Mouse (Mus musculus): ENCODE measurements around the gene Trabd.

The Trabd gene

DNA sequence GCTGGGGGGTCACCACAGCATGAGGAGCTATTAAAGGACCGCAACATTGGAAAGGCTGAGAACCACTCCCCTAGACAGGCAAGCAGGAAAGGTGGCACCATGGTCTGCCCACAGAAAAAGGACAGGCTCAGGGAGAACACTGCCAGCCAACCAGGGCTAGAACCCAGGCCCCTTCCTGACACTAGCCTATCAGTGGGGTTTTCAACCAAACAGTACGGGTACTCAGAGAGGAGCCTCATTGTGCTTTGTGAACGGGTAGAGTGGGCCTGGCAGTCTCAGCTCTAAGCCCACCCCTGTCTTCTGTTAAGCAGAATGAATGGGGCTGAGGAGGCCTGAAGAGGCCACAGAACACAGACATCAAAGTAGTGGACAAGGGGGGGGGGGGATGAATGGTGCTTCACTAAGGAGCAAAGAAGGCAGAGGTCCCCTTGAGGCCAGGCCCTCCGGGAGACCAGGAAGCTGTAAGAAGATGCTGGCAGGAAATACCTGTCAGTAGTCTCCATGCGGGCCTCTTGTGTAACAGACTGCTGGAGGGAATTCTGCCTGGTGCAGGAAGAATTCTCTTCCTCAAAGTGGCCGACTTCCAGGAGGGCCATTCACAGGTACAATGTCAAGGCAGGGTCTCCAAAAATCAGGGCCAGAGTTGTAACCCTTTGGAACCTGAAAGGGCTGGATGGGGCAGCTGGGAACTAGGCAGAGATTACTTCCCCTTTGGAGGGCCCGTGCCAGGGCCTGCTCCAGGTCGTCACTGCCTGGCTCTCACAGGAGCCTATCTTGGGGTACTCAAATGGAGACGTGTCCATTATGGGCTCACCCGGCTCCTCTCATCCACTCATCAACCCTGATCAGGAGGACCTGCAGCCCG lies at the start of gene Trabd:
Trabd (plus strand) TSS at position 512 of the 865 bp plus-strand sequence.
- no peak for DNase-seq (ENCODE audit: low spot score)

DNA sequence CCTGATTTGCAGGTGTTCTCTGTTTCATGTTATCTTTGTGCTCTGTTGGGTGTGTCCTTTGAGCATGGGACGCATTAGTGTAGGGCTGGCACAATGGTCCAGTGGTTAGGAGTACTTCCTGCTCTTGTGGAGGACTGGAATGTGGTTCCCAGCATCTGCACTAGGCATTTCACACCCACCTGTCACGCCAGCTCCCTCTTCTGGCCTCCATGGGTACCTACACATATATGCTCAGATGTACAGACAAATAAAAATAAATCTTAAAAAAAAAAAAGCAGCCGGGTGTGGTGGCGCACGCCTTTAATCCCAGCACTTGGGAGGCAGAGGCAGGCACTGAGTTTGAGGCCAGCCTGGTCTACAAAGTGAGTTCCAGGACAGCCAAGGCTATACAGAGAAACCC lies 30.5 kb upstream of the Trabd start:
- DNase-seq (ENCODE audit: low spot score) = no peak

DNA sequence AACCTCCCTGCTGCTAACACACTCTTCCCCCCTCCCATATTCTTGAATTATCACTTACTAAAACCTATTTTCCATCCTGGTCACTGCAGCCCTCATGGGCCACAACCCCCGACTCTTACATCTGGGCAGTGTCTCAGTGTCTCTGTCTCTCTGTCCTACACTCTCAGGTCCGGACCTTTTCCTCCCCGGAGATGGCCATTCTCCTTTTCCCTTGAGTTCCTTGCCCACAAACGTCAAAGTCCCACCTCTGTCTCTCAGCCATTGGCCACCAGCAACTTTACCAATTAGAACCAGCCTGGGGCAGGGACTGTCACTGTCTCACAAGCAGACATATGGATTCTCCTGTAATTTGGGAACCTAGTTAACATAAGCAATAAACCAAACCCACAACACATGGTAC lies 28.6 kb upstream of the Trabd start:
- DNase-seq (ENCODE audit: low spot score) = no peak

DNA sequence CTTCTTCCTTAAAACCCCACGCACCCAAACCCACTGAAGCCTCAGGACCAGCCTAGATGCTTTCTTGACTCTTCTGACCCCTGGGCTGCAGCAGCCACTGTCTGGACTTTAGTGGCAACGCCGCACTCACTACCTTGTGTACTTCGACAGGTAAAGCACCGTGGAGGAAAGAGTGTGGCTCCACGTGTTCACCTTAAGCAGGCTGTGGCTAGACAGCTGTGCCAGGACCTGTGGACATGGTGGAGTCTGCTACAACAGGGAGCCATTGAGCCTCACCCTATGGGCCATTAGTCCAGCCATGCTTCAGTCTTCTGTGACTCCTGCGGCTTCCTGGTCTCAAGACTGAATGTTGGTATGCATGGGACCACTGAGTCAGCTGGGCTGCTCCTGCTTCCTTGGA lies 20.3 kb upstream of the Trabd start:
- DNase-seq (ENCODE audit: low spot score) = no peak

DNA sequence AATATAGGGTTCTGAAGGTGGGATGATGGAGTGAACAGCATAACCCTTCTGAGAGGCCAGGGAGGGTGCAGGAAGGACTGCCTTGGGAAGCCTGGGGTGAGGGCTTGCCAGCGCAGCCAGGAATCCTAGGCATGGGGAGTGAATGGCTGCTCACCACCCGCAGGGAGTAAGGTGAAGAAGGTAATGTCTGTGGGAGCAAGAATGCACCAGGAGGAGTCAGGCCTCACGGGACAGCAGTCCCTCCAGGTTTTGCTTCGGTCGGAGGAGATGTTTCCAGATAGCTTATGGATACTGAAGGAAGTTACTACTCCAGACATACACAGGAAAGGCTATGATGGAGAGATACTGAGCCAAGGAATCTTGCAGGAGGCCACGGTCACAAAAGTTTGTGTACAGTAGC lies 16.2 kb upstream of the Trabd start:
- no peak for DNase-seq (ENCODE audit: low spot score)

DNA sequence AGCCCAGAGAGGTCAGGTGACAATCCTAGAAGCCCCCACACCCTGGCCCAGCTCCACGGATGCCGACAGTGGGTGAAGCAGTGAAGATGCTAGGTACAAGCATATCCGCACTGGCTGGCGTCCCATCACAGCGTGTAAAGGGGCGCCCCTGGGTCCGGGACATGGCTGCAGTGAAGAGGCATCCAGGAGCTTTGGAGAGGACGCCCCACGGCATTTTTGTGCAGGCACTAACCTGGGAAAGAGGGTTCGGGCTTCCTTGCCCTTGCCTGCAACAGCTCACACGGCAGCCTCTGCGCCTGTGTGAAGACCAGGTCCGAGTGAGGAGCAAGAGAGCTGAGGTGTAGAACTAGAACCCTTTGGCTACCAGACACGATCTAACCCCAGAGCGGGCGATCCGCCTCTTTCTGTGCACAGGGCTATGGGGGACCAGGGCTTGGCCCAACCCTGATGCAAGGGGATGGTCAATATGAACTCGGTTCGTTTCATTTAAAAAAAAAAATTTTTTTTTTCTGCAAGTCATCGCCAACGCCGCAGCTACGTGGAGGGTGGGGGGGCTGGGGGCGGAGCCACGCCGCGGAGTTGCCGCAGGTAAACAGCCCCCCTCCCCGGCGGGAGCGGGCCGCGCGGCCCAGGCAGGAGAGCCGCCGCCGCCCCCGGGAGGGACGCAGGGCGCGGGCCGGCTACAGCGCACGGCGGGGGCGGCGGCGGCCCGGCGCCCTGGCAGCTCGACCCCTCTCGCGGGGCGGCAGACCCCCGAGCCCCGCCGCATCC lies 15.6 kb upstream of the Trabd start, which contains the start of gene Panx2:
Panx2 (plus strand) TSS at position 574 of the 771 bp plus-strand sequence.
- no peak for DNase-seq (ENCODE audit: low spot score)

DNA sequence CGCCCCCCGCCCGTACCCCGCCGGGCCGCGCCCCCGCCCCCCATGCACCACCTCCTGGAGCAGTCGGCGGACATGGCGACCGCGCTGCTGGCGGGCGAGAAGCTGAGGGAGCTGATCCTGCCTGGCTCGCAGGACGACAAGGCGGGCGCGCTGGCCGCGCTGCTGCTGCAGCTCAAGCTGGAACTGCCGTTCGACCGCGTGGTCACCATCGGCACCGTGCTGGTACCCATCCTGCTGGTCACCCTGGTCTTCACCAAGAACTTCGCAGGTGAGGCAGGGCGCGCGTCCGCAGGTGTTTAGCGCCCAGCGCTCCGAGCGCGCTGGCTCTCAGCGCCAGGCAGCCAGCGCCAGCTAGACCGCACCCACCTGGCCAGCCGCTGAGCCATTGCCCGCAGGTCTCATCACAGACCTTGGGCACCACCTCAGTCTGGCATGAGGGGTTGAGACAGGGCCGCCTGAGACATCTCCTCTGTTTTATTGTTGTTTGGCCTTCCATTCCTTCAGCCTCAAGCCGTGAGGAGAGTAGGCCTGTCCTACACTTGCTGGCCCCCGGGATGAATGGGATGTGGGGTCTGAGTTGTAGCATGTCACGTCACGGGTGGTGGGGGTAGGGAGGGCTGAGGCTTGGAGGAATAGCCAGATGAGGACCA lies 14.8 kb upstream of the Trabd start:
- no peak for DNase-seq (ENCODE audit: low spot score)

DNA sequence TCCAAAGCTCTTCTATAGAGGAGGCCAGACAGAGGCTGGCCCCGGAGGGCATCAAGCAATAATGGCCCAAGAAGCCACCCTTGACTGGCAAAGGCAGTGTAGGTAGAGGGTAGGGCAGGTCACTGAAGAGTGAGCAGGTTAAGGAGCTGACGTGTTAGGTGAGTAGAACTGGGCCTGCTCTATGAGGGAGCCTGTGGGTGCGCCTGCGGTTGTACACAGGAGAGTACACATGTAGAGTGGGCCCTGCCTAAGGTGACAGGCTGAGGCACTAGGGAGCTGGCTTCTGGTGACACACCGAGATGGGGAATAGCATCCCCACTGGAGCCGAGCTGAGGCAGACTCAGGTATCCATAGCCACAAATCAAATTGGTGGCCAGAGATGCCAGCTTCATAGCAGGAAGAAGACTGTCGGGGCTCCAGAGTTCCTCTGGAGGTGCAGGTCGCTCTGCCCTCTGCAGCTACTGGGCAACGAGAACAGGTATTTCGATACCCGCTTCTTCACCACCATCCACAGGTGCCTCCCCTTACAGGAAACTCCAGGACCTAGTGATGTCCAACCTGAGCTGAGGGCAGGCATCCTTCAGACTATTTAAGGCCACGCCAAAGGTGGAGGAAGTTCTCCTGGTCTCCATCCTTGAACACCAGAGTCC lies 14.0 kb upstream of the Trabd start:
- no peak for DNase-seq (ENCODE audit: low spot score)

DNA sequence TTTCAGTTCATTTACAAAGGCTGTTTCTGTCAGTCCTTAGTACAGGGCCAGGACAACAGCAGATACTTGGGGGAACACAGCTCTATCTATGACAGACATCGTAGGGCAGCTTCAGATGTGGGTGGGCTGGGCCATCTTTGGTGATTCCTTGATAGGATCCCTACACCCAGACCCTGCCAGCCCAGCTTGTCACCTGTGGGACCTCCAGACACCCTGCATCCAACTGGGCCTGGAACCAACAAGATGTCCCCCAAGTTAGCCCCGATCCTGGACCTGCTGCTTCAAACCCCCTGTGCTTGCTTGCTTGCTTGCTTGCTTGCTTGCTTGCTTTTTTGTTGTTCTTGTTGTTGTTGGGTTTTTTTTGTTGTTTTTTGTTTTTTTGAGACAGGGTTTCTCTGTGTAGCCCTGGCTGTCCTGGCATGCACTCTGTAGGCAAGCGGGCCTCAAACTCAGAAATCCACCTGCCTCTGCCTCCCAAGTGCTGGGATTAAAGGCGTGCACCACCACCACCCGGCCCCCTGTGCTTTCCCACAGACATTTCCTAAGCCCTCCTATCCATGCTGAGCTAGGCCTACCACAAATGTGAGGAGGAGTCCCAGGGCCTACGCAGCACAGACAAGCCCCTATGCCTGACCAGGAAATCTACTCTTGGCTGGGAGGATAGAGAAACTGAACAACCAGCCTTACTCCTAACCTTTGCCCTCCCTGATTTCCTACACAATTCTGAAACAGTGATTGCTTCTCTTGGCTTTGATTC lies 13.0 kb upstream of the Trabd start:
- no peak for DNase-seq (ENCODE audit: low spot score)

DNA sequence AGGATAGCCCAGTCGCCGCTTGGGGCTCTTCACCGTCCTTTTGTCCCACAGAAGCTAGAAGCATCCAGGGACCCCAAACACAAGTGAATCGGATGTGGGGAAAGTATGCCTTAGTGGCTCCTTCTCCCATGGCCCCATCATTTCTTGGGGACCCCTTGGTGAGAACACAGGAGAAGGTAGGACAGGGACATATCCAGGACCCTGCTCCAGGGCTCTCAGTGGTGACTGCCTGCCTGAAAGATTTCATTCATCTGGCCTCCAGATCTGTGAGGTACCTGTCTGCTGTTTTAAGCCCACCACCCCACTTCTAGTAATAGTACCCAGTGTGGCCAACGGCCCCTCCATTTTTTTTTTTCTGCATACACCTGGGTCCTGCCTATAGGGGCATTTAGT lies 12.4 kb upstream of the Trabd start:
- DNase-seq (ENCODE audit: low spot score) = no peak

DNA sequence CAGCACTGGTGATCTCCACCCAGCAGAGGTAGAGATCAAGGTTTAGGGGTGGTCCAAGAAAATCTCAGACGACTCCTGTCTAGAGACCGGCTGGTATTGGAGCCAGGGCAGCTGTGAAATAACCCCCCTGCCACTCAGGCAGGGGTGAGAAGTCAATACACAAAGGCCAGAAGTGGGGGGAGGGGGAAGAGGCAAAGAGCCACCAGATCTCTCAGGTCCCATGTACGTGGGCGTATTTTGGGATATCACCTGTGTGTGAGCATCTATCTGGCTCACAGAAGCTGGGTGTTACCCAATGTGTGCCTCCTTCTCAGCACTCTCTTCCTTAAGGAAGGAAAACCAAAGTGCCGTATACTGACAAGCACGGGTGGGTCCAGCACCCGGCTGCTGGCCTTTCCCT lies 11.9 kb upstream of the Trabd start:
- no peak for DNase-seq (ENCODE audit: low spot score)

DNA sequence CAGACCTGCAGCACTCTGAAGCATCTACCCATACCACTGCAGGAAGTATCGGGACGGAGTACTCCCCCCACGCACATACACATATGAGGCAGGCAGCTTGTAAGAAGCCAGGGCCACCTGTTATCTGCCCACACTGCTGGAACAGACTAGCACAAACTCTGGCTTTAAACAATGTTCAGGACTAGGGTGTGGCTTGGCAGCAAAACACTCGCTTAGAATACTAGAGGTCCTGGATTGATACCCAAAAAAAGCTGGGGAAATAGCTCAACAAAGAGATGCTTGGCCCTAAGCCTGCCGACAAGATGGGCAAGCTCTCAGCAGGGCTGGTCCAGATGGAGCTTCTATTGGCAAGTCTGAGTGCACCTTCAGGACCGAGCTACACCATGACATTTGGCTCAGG lies 11.4 kb upstream of the Trabd start:
- peak; percentile 83 for DNase-seq (ENCODE audit: low spot score)

DNA sequence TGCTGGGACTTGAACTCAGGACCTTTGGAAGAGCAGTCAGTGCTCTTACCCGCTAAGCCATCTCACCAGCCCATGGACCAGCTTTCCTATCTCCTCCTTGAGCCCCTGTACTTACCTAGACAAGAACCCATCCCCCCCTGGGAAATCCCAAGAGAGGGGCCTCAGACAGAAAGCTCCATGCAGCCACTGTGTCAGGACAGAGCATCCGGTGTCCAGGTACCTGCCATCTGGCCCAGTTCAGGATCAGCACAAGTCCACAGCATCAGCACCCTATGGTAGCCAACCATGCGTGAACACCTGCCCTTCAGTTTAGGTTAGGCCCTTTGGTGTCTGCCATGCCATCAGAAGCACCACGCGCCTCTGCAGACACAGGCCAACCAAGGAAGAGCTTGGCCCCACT lies 10.0 kb upstream of the Trabd start:
- no peak for DNase-seq (ENCODE audit: low spot score)

DNA sequence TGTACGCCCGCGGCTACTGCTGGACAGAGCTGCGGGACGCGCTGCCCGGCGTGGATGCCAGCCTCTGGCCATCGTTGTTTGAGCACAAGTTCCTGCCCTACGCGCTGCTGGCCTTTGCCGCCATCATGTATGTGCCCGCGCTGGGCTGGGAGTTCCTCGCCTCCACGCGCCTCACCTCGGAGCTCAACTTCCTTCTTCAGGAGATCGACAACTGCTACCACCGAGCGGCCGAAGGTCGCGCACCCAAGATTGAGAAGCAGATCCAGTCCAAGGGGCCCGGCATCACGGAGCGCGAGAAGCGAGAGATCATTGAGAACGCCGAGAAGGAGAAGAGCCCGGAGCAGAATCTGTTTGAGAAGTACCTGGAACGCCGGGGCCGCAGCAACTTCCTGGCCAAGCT lies 7.3 kb upstream of the Trabd start:
- no peak for DNase-seq (ENCODE audit: low spot score)

DNA sequence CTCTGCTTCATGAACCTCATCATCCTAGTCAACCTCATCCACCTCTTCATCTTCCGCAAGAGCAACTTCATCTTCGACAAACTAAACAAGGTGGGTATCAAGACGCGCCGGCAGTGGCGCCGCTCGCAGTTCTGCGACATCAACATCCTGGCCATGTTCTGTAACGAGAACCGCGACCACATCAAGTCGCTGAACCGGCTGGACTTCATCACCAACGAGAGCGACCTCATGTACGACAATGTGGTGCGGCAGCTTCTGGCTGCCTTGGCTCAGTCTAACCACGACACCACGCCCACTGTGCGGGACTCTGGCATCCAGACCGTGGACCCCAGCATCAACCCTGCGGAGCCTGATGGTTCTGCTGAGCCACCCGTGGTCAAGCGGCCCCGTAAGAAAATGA lies 6.7 kb upstream of the Trabd start:
- DNase-seq (ENCODE audit: low spot score) = no peak

DNA sequence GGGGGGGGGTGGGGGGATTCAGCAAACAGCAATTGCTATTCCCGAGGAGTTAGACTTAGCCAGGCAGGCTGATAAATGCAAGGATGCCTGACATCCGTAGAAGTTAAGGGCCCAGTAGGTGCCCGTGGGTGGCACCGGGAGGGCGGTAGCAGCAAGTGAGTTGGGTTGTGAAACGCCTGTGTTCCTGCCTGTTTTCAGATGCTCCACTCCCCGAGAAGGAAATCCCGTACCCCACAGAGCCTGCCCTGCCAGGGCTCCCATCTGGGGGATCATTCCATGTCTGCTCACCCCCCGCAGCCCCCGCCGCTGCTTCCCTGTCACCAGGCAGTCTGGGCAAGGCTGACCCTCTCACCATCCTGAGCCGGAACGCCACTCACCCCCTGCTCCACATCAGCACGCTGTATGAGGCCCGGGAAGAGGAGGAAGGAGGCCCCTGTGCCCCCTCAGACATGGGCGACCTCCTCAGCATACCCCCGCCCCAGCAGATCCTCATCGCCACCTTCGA lies 5.5 kb upstream of the Trabd start:
- no peak for DNase-seq (ENCODE audit: low spot score)

DNA sequence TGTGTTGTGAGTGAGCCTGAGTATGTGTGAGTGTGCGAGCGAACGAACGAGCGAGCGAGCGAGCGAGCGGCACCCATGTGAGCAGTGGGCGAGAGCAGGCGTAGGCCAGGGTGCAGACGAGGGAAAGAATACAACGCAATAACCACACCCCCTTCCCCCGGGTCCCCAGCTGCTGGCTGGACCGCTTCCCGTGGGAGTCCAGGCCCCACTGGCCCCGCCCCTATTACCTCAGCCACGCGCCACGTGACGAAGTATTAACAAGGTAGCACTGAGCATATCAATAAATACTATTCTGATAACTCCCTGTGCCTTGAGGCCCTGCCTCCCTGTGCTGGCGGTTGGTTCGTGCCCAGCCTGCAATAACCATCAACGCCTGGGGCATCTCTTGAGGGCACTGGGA lies 4.3 kb upstream of the Trabd start:
- DNase-seq (ENCODE audit: low spot score) = no peak

DNA sequence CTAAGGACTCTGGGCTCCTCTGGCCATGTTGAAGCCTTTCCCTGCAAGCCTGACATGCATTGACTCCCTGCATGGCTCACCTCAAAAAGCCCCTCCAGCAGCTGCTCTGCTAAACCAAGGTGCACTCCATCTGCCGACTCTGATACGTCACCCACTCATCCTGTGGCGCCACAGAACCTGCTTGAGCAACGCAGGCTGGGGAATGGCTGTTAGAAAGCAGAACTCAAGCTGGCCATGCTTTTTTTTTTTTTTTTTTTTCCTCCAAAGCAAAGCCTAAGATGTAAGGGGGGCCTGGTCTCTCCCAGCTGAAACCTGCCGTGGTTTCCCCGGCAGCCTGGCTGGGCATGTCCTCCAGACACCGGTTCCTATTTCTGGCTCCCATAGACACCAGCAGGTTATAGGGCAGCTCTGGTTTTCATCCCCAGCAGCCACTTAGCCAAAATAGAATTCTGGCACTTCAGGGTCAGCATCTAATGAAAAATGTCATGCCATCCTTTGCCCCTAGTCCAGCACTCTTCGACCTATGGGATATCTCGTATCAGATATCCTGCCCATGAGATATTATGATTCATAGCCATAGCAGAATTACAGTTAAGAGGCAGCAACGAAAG lies 826 bp upstream of the Trabd start:
- no peak for DNase-seq (ENCODE audit: low spot score)

DNA sequence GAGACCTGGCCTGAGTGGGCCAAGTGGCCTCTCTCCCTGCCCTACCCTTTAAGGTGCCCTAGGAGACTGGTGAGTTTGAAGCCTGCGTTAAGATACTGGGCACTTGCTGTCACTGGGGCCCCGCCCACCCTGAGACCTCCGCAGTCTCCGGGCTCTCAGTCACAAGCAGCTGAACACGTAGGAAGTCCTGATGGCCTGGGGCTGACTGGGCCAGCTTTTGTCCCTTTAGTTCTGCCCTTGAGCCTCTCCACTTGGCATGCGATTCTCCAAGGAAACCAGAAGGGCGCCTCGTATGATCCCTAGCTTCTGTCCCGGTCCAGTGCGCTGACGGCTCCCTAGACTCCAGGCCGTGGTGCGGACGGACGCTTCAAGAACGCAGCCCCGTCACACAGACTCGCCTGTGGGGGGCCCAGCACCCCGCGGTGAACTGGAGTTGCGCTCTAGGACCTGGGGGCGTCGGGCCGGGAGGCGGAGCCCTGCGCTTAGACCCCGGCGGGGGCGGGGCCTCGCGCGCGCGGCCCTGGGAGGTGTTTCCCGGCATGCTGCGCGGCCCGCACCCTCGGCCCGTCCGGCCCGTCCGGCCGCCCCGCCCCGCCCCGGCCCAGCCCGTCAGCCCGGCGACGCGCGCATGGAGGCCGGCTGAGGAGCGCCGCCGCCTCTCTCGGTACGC lies 689 bp downstream of the Trabd start:
- no peak for DNase-seq (ENCODE audit: low spot score)

DNA sequence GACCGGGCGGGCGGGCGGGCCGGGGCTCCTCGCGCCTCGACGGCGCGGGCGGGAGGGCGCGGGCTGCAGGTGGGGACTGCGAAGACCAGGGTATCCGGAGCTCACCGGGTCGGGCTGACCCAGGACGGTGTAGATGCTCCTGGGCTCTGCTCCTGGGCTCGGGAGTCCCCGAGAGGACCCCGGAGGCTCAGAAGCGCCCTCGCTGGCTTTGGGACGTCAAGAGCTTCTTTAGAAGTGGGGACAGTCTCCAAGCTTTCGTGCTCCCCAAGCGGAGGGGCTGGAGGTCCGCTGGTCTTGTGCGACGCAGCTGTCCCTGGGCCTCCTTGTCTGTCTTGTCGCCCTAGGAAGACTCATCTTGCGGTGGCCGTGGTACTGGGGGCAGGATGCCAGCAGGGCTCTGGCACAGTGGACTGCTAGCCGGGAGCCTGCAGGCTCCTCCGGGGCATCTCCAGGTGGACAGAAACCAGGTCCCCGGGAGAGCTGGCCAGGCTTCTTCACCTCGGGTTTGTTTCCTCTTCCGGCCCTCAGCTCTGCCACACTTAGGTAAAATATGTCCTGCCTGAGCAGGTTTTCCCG lies 1.3 kb downstream of the Trabd start:
- DNase-seq (ENCODE audit: low spot score) = no peak
